Mouse (Mus musculus) left cerebral cortex, postnatal 36 days (tissue): ENCODE data around the gene Cadm1. TPM values are rescaled to one million over a fixed set of nuclear protein-coding genes. Genes with fewer than 3 reads are reported as not detected.

Experiments
- DNase-seq, 2 experiments: peaks; one replicate each; pipeline ENCODE4 v3.0.0; 2021 to 2022; ENCODE audit warnings: low spot score in 2 of 2, mixed read lengths in 1 of 2
- intact Hi-C: fragments of 180-260 bp; cut with DNase I; formaldehyde crosslinking; loops from one replicate; pipeline ENCODE4 v1.15.1; 2025
- total RNA-seq, 2 experiments: library from RNA; stranded (reverse); gene quantifications; 2 replicates each; pipeline ENCODE4 v1.2.3; 2021

Gene Cadm1
- total RNA-seq, 2 experiments from 2014 or later: 209 to 233 TPM

DNA sequence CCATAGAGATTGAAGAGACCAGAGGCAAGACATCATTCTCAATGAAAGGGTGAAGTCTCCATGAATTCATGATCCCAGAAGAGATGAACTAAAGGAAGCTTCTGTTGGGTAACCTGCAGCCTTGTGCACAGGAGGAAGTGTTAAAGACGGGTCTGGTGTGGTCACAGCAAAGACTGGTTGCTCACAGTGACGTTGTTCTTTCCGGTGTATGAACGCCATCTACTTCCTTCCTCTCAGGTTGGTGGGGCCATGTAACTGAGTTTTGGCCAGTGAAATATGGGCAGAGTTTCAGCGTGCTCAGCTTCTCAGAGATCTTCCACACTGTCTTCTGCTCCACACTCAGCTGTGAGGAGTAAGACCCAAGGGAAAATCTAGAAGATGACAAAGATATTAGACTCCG is 363.0 kb downstream of the Cadm1 start:
- DNase-seq: no peak
- intact Hi-C loops: no loop called here

- intact Hi-C loops: no loop called here
- no peak for DNase-seq
Measured at GRCm38 (mm10) chr9:47894096-47894495, 364.1 kb downstream of the Cadm1 start.

DNA sequence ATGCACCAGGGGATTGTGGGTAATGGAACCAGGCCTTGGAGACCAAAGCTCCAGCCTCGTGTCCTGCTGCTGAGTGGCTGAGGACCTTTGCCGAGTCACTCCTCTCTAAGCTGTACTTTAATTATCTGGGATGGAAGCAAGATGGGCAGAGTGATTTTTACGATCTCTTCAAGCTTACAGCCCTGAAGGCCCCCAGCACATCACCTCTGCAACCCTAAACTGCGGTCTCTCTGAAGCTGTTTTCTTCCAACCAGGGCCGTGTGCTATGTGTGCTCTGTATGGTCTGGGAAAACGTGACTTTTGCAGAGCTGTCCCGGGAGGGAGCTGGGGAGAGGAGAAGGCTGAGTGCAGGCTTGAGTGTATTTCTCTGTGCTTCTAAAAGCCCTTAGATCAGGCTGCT is 364.7 kb downstream of the Cadm1 start:
- DNase-seq: no peak
- intact Hi-C loops: no loop called here

DNA sequence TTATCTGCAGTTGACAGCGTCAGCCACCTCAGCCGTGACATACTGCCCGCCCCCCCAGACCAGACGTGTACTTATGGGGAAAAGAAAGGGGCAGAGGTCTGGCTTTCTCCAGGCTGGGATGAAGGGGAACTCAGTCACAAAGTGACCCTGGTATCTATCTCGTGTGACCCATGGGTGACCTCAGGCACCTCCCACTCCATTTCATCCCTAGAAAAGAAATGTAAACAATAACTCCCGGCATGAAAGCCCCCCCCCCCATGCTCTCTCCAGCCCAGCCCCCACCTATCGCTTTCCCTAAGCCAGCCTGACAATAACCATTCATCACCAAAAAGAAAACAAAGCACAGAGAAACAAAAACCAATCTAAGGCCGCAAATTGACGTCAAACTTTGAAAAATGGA is 365.1 kb downstream of the Cadm1 start:
- DNase-seq: no peak
- intact Hi-C loops: no loop called here

GRCm38 (mm10) chr9:47900734-47901133 is 370.8 kb downstream of the Cadm1 start:
- intact Hi-C loops: no loop called here
- DNase-seq: no peak

DNA sequence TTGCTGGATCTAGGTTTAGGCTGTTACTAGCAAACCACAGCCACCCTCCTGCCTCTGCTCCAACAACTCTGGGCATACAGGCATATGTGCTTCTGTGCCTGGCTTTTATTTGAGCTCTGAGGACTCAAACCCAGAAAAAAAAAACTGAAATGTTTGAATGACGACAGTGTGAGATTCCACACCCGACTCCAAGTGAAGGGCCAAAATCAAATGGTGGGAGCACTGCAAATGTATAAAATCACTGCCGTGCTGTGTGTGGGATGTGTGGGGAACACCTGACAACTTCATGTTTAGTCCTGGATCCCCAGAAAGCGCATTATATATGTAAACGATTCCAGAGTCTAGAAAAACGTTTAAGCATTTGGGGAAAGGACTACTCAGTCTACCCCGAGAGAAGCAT is 373.7 kb downstream of the Cadm1 start:
- peak; percentile 16 to 35 for DNase-seq
- intact Hi-C loops: no loop called here

- no peak for DNase-seq
- intact Hi-C loops: no loop called here
Measured at GRCm38 (mm10) chr9:47904339-47904922, 374.5 kb downstream of the Cadm1 start.

DNA sequence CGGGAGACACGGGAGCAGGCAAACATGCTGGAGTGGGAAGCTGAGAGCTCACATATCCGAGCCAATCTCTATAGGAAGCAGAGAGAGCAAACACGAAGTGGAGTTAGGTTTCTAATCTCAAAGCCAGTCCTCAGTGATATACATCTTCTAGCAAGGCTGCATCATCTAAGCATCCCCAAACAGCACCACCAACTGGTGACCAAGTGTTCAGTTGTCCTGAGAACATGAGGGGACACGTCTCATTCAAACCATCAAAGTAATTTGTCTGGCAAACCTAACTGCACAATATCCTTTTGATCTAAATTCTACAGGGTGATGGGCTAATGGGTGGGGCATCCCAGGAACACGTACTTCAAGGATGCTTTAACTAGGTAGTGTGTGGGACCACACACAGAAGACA is 376.5 kb downstream of the Cadm1 start:
- intact Hi-C loops: no loop called here
- DNase-seq: no peak
